Mouse (Mus musculus): ENCODE measurements around the gene Ssbp3.
A peak's percentile ranks its signal among the peaks of the same experiment; 100 is the strongest.

The Ssbp3 gene

DNA sequence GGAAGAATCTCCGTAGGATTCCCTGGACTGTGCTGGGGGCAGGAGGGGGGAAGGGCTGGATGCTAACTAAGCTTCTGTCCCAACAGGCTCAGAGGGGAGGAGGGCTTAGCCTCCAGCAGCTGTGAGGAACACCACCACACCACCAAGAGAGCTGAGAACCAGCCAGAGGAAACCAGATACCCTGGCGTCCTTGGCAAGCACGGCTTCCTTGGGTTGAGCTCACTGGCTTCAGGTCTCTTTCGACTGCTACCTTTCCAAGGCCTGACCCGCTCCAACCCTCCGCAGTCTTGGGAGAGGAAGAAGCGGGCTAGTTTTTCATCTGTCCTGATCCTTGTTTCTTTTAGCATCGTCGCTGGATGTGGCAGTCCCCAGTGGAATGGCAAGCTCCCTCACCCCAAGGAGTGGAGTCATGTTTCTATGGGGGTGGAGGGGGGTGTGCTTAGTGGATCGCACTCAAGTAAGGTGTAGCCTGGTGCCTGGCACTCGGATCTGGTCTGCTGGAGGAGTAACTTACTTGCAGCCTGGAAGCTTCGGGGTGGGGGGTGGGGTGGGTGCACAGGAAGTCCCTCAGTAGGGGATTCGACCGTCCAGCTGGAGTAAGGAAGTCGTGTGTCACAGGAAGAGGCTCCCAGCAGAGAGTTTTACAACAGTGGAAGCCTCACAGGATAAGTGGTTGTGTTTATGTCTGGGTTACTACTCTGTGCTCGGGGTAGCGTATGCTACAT lies 2.6 kb upstream of the Ssbp3 start:
- DNase-seq (ENCODE audit: low spot score in 2 of 2), result peak; percentile 55 to 62

DNA sequence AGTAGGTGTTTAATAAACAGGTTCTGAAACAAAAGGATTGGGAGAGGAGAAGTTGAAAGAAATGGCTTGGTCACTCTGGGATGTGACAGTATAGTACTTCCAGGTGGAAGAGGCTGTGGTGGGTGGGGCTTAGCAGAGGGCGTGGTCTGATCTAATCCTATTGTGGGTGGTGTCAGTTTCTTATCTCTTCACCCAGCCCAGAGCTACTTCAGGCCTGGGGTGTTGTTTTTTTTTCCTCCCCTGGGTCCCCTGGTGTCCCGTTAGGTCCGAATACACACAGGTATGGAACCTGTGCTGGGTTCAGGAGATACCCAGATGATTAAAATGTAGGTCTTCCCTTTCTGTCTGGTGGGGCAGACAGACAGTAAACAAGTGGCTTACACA lies 2.1 kb upstream of the Ssbp3 start:
- peak; percentile 63 for DNase-seq (ENCODE audit: low spot score in 2 of 2)

DNA sequence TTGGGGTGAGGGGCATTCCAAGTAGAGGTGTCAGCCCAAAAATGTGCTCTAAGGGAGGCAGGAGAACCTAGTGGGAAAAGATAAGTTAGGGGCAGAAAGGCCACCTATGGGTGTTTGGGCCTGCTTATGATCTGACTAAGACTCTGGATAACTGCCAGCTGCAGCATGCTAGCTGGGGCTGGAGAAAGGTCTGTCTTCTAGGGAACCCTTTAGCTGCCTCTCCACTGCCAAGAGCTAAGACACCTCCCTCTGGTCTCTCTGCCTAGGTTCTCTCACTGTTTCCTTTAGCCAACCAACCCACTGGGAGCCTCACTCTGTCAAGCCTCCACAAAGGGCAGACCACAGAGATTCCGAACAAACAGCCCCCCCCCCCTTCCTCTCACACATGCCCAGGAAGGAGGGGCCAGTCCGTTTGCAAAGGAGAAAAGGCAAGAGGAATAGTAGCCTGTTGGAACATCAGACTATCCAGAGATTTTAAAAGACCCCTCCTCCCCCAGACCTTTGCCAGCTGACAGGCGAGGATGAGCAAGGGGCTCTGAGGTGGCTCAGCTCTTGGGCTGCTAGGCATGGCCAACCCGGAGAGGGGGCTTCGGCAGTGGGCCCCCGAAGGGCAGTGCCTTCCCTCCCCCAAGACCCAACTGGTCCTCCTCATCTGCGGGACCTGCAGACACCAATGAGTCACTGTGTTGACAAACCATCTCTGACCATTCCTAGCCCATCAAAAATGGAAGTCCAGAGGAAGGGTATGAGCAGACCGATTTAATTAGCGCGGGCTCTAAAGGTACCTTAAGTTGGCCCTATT lies 1.4 kb upstream of the Ssbp3 start:
- DNase-seq (ENCODE audit: low spot score in 2 of 2), result peak; percentile 80 to 82

DNA sequence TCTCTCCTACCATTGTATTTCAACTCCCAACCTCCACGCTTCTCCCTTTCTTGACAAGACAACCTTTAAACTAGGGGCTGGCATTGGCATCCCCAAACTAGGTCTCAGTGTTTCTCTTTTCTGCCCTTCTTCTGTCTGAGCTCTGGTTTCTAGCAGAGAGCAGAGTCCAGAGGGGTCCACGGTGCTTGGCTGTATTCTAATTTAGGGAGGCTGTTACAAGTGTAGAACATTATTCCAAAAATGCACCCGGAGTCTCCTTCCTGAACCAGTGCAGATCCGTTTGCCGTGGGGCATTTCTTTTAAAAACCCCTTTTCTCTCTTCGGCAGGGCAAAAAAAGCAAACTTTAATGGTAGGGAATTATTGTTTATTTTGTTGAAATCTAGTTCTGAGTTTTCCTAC lies 704 bp upstream of the Ssbp3 start:
- no peak for DNase-seq (ENCODE audit: low spot score in 2 of 2)

DNA sequence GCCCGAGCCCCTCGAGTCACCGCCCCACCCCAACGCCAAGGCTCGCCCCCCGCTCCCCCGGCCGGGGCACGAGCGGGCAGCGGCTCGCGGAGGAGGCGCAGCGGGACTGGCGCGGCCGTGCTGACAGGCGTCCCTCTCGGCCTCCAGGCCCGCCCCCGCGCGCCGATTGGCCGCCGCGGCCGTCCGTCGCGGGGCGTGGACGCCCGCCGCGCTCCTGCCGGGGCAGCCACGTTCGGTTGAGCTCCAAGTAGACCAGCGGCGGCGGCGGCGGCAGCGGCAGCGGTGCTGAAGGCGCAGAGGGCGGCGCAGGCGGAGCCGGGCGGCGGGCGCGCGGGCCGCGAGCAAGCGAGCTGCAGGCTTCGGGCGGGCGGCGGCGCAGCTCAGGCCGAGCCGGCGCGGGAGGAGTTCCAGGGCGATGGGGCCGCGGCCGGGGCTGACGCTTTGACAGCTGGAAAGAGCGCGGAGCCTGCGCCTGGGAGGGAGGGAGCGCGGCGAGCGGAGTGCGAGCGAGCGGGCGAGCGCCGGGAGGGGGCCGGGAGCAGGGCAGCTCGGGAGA lies 823 bp downstream of the Ssbp3 start:
- peak; percentile 95 for DNase-seq (ENCODE audit: low spot score in 2 of 2)

DNA sequence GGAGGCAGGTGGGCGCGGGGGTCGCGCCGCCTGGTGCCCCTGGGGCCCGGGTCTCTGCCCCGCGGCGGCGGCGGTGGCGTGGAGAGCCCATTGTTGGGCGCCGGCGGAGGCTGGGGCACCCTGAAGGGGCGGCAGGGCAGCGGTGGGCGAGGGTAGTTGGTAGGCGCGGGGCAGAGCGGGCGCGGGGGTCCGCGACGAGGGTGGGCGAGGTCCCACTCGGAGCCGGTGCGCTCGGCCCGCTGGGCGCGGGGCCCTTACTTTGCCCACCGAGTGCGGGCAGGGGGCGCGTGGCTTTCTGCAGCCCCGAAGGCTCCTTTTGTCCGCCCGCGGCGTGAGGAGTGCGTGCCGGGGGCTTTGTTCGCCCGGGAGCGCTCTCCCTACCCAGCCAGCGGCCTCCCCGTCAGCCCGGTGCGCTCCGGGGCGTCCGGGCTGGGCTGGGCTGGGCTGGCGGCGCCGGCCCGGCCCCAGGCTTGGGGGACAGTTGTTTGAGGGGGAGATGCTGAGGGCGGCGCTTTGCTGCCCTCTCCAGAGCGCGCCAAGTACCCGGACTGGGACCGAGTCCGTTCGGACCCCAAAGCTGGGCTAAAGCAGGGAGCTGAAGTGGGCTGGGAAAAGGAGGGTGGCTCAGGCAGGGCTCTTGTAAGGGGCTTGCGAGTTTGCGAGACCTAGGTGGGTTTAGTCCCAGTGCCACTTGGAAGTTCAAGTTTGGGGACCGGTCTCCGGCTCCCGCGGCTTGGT lies 1.6 kb downstream of the Ssbp3 start:
- peak in 1 of 2 experiments; percentile 6 for DNase-seq (ENCODE audit: low spot score in 2 of 2)

DNA sequence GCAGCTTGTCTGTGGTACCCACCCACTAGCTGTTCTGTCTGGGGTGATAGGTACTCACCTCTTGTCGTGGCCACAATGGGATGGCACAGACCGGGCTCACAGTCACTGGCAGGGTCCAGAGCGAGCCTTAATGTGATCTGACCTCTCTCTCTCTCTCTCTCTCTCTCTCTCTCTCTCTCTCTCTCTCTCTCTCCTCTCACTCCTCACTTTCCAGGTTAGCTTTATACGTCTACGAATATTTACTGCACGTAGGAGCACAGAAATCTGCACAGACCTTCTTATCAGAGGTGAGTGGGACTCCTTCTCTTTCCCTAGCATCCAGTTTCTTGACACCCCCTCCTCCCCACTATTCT lies 2.2 kb downstream of the Ssbp3 start:
- no peak for DNase-seq (ENCODE audit: low spot score in 2 of 2)

DNA sequence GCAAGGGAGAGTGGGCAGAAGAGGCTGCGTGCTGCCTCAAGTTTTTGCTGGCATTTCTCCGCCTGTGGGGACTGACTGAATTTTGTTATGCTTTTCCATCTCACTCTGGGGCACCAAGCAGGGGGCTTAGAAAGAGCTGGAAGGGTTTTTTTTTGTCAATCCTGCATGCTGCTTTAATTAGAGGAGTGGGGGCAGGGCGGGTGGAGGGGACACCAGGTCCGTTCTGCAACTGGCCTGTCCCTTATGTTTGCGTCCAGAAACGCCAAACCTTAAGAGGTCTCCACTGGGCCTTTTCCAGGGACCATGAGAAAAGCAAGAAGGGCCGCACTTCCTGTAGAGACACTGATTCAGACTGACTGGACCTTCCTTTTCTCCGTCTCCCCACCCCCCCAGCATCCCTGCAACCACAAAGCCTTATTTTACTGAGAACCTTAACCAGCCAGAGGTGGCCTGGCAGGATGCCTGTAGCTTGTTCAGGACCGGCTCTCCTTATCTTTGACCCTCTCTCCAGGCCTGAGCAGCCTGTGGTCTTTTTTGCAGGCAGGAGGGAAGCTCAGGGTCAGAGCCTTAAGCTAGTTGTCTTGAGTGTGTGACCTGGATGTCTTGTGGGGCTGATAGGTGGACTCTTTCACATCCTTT lies 3.0 kb downstream of the Ssbp3 start:
- peak in 1 of 2 experiments; percentile 14 for DNase-seq (ENCODE audit: low spot score in 2 of 2)

DNA sequence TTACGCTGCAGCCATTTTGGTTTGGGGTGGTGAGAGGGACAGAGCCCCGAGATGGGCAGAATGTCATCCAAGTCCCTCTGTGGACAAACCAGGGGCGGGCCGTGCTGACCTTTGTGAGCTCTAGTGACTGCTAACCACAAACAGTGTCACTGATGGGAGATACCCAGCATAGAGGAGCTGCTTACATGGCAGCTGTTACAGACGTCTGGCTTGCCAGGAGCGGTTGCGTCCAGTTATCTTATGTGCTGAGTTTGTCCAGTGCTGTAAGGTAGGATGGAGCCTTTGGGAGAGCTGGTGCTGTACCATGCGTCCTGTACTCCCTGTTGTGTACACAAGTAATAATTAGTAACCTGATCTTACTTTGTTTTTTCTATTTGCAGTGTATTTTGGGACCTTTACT lies 4.8 kb downstream of the Ssbp3 start:
- DNase-seq (ENCODE audit: low spot score in 2 of 2), result no peak

DNA sequence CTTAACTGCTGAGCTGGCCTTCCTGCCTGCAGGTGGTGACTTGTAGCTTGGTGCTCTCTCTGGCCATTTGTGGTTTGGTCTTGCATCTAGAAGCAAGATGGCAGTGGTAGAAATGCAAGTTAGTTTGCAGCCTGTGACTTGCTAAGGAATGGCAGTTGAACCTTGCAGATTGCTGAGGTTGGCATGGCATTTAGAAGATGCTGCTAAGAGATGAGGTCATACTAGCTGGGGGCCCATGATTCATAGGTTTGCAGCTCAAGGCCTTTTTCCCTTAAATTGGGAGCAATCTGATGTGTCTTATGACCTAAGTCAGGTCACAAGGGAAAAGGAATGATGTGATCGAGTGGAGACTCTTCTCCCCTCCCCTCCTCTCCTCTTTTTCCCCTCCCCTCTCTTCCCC lies 7.8 kb downstream of the Ssbp3 start:
- no peak for DNase-seq (ENCODE audit: low spot score in 2 of 2)

DNA sequence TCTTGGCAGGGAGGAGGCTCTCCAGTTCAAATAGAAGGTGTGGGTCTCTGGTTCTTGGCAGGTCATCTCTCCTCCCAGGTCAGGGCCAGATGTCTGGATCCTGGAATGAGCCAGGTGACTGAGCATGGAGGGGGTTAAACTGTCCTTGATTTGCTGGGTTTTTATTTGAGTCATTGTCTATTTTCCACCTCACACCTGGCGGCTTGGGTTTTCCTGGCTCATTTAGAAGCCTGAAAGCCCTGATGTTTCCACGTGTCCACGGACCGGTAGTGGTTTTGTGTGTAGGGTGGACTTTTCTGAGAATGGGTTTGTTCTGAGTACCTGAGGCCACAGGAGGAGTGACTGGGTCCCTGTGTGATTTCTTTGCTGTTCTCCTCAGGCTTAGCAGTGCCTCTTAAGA lies 9.6 kb downstream of the Ssbp3 start:
- no peak for DNase-seq (ENCODE audit: low spot score in 2 of 2)

DNA sequence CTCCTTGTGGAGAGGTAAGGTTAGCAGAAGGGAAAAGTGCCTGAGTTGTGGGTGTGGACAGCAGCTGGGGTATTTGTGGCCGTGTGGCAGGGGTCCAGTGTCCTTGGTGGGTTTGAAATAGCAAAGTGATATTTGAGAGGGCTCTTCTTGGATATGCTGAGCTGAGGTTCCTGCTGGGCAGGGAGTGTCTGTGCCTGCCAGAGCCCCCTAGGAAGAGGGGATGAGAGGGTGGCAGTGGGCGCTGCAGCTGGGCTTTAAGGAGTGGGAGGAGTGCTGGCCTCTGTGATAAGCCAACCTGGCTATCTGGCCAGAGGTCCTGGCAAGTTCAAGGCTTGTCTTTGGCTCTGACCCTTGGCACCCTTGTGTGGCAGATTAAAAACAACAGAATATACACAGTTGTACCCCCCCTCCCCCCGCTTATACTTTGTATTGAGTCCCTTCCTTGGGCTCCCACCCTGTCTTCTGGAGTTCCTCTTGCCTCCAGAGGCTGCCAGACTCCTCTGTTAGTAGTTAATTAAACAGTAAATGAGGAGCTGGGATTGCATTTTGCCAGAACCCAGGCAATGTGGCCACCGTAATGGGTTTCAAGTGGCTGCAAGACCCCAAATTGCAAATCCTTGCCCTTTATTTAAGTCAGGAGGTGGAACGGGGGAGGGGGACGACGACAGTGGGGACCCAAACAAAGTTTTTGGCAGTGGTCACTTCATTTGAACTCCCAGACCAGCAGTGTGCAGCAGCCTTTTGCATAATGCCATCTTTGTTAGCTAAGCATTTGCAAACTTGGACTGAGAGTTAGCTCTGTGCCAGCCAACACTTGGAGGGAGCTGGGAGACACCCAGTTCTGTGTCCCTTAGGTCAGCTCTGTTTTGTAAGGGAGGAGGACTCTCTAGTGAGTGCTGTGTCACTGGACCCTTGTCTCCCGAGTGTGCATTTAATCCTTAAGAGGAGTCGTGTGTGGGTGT lies 11.2 kb downstream of the Ssbp3 start:
- DNase-seq (ENCODE audit: low spot score in 2 of 2), result peak; percentile 22 to 31

DNA sequence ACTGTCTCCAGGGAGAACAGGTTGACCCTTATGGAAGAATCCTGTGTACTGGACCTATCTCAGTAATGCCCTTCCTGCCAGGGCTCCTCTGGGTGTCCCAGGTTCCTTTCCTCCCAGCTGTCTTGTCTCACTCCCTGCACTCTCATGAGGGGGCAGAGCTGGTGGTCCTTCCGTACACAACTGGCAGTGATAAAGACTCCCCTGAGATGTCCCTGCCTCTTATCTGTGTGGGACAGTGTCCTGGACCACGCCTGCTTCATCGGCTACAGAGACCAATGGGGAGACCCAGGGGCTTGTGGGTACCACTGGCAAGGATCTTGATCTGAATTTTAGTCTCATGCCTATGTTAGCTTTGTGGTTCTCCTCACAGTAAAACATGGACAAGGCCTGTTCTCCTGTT lies 12.4 kb downstream of the Ssbp3 start:
- DNase-seq (ENCODE audit: low spot score in 2 of 2), result no peak

DNA sequence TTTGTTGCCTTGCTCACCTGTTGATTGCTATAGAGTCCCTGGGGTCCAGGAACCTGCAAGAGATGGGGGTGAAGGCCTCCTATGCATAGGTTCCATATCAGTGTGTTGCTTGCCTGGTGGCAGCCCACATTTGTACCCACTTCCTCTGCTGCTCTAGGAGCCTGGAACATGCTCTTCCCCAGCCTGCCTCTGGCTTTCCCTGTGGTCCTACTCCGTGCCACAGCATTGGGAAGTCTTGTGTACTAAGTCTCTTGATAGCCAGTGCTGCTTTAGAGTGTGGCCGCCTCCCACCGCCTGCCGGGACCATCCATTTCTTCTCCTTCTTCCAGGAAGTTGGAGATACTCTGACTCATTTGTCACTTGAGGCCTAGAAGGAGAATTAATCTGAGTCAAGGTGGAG lies 13.7 kb downstream of the Ssbp3 start:
- DNase-seq (ENCODE audit: low spot score in 2 of 2), result no peak

DNA sequence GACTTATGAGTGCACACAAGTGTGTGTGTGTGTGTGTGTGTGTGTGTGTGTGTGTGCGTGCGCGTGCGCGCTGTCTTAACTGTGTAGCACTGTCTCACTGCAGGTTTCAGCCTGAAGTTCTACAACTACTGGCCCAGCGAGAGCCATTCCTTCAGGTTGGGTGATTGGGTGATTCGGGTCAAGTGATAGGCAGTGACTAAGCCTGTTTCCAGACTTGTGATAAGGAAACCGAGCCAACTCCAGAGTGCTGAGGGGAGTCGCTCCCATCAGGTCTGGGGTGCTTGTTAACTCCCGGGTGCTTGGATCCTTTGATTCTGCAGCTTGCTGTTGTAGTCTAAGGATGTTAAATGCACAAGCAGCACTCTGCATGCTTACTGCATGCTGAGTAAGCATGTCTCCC lies 14.4 kb downstream of the Ssbp3 start:
- no peak for DNase-seq (ENCODE audit: low spot score in 2 of 2)

DNA sequence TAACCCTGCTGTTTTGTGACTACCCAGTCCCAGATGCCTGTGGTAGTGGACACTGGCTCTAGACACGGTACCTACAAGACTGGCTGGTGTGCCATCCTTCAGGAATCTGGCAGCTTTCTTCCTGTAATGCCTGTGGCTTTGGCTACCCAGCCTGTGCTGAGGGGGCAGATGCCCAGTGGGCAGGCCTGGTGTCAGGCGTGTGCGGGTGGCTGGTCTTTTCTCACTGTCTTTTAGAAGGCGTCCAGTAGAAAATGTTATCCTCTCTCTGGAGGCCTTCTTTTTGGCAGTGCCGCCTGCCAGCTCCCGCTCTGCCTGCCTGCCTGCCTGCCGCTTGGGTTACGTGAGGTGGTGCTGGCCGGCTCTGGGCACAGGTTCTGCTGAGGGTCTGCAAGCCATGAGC lies 15.9 kb downstream of the Ssbp3 start:
- DNase-seq (ENCODE audit: low spot score in 2 of 2), result no peak

DNA sequence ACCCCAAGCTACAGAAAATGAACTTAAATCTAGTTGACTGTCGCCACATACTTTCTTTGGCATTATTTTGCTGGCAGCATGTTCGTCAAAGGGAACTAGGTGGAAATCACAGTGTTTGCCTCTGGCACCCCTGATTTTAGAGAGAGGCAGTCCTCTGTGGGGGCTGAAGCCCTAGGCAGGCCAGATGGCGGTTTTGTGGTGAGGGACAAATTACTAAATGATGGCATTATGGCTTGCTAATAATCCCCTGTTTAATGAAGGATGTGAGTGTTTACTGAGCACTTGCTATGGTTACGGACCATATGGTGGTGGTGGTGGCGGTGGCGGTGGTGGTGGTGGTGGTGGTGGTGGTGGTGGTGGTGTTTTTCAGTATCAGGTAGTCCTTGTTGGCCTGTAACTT lies 16.5 kb downstream of the Ssbp3 start:
- DNase-seq (ENCODE audit: low spot score in 2 of 2), result no peak

DNA sequence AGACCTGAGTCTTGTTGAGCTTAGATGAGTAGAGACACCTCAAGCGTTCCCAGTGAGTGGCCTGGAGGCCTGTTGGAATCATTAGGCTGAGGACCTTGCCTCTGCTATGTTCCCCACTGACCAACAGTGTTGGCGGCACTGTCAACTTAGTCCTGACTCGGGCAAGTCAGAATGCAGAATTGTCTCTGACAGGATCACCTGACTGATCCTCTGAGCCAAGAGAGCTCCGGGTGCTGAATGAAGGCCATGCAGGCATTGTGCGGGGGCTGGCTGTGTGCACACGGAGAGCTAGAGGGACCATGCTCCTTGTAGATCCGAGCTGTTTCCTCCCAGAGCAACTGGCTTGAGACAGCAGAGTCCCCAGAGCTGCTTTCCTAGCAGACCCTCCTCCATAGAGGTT lies 18.5 kb downstream of the Ssbp3 start:
- DNase-seq (ENCODE audit: low spot score in 2 of 2), result no peak

DNA sequence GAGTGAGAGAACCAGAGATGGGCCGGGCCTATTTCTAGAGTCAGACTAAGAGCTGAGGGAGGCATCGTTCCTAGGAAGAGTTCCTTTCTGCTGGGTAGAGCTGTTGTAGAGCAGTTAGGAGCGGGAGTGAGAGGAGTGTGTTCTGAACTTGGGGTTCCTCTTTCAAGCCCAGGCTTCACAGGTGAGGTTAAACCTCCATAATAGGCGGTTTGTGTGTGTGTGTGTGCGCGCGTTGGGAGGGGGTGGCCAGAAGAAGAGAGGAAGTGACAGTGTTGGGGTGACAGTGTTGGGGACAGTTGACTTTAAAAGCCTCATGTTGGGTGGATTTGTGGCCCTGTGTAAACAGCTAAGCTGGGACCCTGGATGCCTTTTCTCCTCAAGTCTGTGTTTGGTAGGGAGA lies 22.1 kb downstream of the Ssbp3 start:
- DNase-seq (ENCODE audit: low spot score in 2 of 2), result no peak

DNA sequence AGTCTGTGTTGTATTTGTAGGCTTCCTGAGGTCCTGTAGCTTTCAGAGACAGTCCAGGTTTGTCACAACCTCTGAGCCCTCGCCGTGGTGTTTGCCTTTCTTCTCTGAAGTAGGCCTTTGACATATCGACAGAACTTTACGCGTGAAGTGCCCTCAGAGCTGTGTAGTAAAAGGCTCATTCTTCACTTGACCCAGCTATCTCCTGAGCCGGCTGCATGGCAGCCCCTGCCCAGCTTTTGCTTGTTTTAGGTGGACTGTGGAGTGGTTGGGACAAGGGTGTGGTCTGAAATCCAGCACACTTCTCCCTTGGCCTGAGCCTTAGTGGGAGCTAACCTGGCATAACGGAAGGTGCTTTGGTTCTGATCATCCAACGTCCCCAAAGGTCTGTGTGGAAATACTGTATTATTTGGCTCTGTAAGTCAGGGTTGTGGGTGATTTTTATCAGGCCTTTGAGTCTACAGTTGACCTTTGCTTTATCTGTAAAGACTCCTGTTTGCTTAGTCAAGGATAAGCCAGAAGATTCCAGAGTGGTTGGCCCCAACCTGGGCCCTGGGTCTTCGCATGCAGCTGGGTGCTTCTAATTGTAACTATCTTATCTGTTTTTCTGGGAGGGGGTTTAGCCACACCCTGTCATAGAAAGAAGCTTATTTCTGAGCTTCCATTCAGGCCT lies 23.4 kb downstream of the Ssbp3 start:
- no peak for DNase-seq (ENCODE audit: low spot score in 2 of 2)

Data from heart, adult 9 months (tissue).